Mouse (Mus musculus) cerebellum, postnatal 4 days (tissue): ENCODE measurements around the gene Rnf41.

ENCODE experiments used
- DNase-seq, 2 experiments: peaks; one replicate each; pipeline ENCODE4 v3.0.0; 2022; ENCODE audit warnings: low spot score in 2 of 2, mixed read lengths in 1 of 2

Gene Rnf41

GRCm38 (mm10) chr10:128486370-128486769 is 74.9 kb downstream of the Rnf41 start:
- no peak for DNase-seq

GRCm38 (mm10) chr10:128487861-128488712 is 76.6 kb downstream of the Rnf41 start:
- DNase-seq = no peak

GRCm38 (mm10) chr10:128488776-128489175 is 77.3 kb downstream of the Rnf41 start:
- DNase-seq = no peak

- no peak for DNase-seq
Measured at GRCm38 (mm10) chr10:128489380-128489779, 77.9 kb downstream of the Rnf41 start.

GRCm38 (mm10) chr10:128489785-128490184 is 78.3 kb downstream of the Rnf41 start:
- DNase-seq = no peak

- DNase-seq = no peak
Measured at GRCm38 (mm10) chr10:128490232-128490631, 78.8 kb downstream of the Rnf41 start.

GRCm38 (mm10) chr10:128490912-128491311 is 79.5 kb downstream of the Rnf41 start:
- DNase-seq = no peak
